Mouse (Mus musculus): Measurements from ENCODE around the gene Thnsl1. TPM values are rescaled to one million over a fixed set of nuclear protein-coding genes. Genes with fewer than 3 reads are reported as not detected.
A peak's percentile ranks its signal among the peaks of the same experiment; 100 is the strongest.

Gene Thnsl1
- 6.0 and 6.3 TPM in 2 replicates for polyA plus RNA-seq (2015; fragmentation: Nextera tagmentation; extraction: Ambion mirVana)

DNA sequence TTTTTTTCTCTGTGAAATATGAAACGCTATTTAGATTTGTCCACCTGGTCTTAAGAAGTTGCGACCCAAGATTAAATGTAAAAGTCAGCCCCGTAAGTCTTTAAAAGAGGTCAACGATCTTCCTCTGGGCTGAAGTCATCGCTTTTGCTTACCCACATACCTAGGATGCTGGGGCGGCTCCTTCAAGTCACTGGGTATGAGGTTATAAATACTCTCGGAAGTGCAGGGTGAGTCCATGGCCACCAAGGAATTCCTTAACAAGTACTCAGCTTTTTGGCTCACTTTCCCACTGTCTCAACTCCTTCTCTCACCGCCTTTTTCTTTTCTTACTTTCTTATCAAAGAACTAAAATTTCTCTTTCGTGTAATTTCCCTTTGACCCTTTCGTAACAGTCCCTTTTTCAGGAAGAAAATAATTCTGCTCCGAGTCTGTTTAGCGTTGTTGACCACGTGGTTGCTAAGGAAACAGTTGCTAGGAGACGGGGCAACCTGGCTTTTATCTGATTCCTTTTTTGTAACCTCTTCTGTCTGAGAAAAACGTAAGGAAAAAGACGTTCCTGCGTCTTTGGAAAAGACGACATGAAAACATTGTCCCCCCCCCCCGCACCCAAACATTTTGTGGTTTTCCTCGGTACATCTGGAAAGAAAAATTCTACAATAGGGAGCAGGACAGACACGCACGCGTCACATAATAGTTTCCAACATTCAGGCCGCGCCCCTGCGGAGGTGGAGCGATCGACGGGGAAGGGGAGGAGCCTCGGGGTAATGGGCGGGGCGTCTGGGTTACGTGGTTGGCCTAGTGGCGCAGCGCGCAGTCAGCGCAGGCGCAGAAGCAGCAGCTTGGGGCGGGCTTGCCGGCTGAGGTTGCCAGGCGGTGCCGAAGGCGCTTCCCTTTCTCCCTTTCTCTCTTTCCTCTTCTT, at the start of gene Thnsl1, which contains the start of gene Enkur:
Gene Thnsl1, plus strand, starts transcription at position 813 of the 919 bp plus-strand sequence.
Gene Enkur, minus strand, starts transcription at position 454 of the 919 bp plus-strand sequence.
- 1% methylated on average over 43 of the region's 43 CpGs for WGBS
- Histone ChIP-seq H3K36me3 (ENCODE audit: control insufficient read depth, insufficient read depth, low read length) (no peaks in the 10 kb centered on the region), H3K27ac (ENCODE audit: low read length) (peak within 1 kb of the TSS; percentile 42), H3K9ac (ENCODE audit: low read depth, low read length) (peak within 1 kb of the TSS; percentile 68), H3K27me3 (replicated peaks; ENCODE audit: control insufficient read depth, insufficient read depth, low read length) (no peaks in the 10 kb centered on the region), H3K4me1 (ENCODE audit: control insufficient read depth, insufficient read depth, low read length) (no peaks in the 10 kb centered on the region), H3K4me3 (ENCODE audit: low read length) (peak within 1 kb of the TSS; percentile 69), H3K9me3 (ENCODE audit: control insufficient read depth, low read length) (no peaks in the 10 kb centered on the region), H3K4me2 (ENCODE audit: low read depth, low read length) (peak within 1 kb of the TSS; percentile 81)
- ATAC-seq, result peak; percentile 99

DNA sequence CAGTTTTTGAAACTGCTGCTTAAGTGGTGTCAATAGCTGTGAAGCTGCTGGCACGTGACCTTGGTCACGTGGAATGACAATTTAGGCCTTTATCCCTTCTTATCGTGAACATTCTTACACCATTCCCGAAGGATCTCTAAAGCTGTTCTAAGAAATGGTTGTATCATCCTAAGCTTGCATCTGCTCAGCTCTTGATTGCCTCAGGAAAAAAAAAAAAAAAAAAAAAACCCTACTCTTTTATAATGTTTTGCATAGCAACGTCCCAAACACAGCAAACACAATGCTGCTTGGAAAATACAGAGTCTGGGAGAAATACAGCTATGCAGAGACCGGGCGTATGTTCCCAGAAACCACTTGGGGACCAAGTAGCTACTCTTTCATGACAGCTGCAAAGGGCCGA, 41.2 kb upstream of the Thnsl1 start:
- no peaks in the 10 kb centered on the region for H3K4me1 ChIP-seq (ENCODE audit: control insufficient read depth, insufficient read depth, low read length)
- no peak for ATAC-seq
- no peaks in the 10 kb centered on the region for H3K27me3 ChIP-seq (replicated peaks; ENCODE audit: control insufficient read depth, insufficient read depth, low read length)
- no peaks in the 10 kb centered on the region for H3K36me3 ChIP-seq (ENCODE audit: control insufficient read depth, insufficient read depth, low read length)
- 72% methylated on average over 8 of the region's 8 CpGs for WGBS
- H3K4me2 ChIP-seq (ENCODE audit: low read depth, low read length), result no peak overlapping the region
- H3K9me3 ChIP-seq (ENCODE audit: control insufficient read depth, low read length), result no peaks in the 10 kb centered on the region
- no peak overlapping the region for H3K9ac ChIP-seq (ENCODE audit: low read depth, low read length)
- H3K27ac ChIP-seq (ENCODE audit: low read length), result no peak overlapping the region
- H3K4me3 ChIP-seq (ENCODE audit: low read length), result no peak overlapping the region

DNA sequence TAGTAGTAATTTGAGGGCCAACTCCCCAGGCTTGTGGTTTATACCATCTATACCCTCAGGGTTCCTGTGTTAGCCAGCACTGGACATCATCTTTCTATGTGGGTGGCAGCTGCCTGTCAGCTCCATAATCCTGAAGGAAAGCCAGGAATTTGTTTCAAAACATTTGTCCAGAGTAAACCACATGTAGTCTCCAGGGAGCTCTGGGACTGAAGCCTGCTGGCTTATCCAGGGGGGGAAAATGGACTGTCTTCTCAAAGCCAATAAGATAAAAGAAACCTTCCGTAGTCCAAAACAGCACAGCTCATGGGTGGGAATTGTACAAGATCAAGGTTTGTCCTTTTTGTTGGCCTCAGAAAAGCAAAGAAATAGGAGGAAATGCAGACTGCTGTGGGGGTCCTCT, 37.6 kb upstream of the Thnsl1 start:
- Histone ChIP-seq H3K4me1 (ENCODE audit: control insufficient read depth, insufficient read depth, low read length) (no peaks in the 10 kb centered on the region), H3K9me3 (ENCODE audit: control insufficient read depth, low read length) (no peaks in the 10 kb centered on the region), H3K27ac (ENCODE audit: low read length) (no peak overlapping the region), H3K27me3 (replicated peaks; ENCODE audit: control insufficient read depth, insufficient read depth, low read length) (no peaks in the 10 kb centered on the region), H3K9ac (ENCODE audit: low read depth, low read length) (no peak overlapping the region), H3K4me3 (ENCODE audit: low read length) (no peak overlapping the region), H3K4me2 (ENCODE audit: low read depth, low read length) (no peak overlapping the region), H3K36me3 (ENCODE audit: control insufficient read depth, insufficient read depth, low read length) (no peaks in the 10 kb centered on the region)
- WGBS, result 83% methylated on average over 1 of the region's 1 CpGs
- ATAC-seq, result no peak

DNA sequence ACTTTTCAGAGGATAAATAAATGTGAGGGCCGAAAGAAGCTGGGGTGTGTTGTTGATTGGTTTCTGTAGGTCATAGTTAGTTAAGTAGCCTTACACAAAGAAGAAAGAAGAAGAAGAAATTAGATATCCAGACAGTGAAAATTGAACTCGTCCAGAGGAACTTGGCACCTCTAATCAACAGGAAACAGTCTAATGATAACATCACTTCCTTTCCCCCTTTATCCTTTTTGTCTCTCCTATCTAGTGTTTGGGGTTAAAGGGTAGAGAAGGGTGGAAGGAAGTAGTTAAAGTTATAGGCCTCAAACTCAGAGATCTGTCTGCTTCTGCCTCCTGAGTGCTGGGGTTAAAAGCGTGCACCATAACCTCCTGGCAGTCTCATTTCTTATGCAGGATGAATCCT, 32.7 kb upstream of the Thnsl1 start:
- Histone ChIP-seq H3K4me3 (ENCODE audit: low read length) (no peak overlapping the region), H3K27me3 (replicated peaks; ENCODE audit: control insufficient read depth, insufficient read depth, low read length) (no peaks in the 10 kb centered on the region), H3K9me3 (ENCODE audit: control insufficient read depth, low read length) (no peaks in the 10 kb centered on the region), H3K27ac (ENCODE audit: low read length) (no peak overlapping the region), H3K4me1 (ENCODE audit: control insufficient read depth, insufficient read depth, low read length) (no peaks in the 10 kb centered on the region), H3K9ac (ENCODE audit: low read depth, low read length) (no peak overlapping the region), H3K4me2 (ENCODE audit: low read depth, low read length) (no peak overlapping the region), H3K36me3 (ENCODE audit: control insufficient read depth, insufficient read depth, low read length) (no peaks in the 10 kb centered on the region)
- ATAC-seq, result no peak
- 78% methylated on average over 3 of the region's 3 CpGs for WGBS

DNA sequence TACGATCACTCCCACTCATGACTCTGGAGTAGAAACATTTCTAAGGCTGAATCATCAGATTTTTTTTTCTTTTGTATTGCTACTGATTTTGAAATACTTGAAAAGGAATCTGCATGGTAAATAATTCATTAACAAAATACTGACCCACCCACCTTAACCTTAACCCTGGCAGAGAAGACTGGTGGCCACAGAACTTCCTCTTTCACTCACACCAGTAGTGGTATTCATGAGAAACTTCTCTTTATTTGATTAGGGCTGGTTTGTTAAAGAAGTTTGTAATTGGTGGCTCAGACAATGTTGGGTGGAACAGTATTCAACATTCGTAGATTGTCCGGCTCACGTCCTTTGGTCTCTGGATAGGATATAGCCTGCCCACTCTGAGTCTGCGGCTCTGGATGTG, 26.4 kb upstream of the Thnsl1 start:
- Histone ChIP-seq H3K9ac (ENCODE audit: low read depth, low read length) (no peak overlapping the region), H3K4me1 (ENCODE audit: control insufficient read depth, insufficient read depth, low read length) (no peaks in the 10 kb centered on the region), H3K4me3 (ENCODE audit: low read length) (no peak overlapping the region), H3K4me2 (ENCODE audit: low read depth, low read length) (no peak overlapping the region), H3K27me3 (replicated peaks; ENCODE audit: control insufficient read depth, insufficient read depth, low read length) (no peaks in the 10 kb centered on the region), H3K9me3 (ENCODE audit: control insufficient read depth, low read length) (no peaks in the 10 kb centered on the region), H3K36me3 (ENCODE audit: control insufficient read depth, insufficient read depth, low read length) (no peaks in the 10 kb centered on the region), H3K27ac (ENCODE audit: low read length) (no peak overlapping the region)
- 93% methylated on average over 5 of the region's 5 CpGs for WGBS
- no peak for ATAC-seq

DNA sequence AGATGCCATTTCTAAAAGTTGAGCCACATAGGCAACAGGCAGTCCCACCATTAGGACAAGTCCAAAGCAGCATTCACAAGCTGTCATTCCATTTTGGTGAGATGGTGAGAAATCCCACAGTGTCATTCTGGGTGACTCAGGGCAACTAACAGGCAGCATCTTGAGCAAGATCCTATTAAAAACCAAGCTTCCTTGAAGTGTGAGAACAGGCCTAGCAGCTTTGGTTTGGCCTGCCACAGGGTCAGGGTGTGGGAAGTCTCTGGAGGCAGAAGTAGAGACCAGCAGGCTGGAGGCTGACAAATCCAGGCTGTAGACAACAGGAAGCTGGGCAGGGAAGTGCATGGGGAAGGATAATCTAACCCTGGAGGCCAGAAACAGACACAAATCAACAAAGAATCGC, 22.7 kb upstream of the Thnsl1 start:
- ATAC-seq, result no peak
- no peak overlapping the region for H3K4me2 ChIP-seq (ENCODE audit: low read depth, low read length)
- no peaks in the 10 kb centered on the region for H3K36me3 ChIP-seq (ENCODE audit: control insufficient read depth, insufficient read depth, low read length)
- no peaks in the 10 kb centered on the region for H3K9me3 ChIP-seq (ENCODE audit: control insufficient read depth, low read length)
- no peaks in the 10 kb centered on the region for H3K4me1 ChIP-seq (ENCODE audit: control insufficient read depth, insufficient read depth, low read length)
- no peak overlapping the region for H3K4me3 ChIP-seq (ENCODE audit: low read length)
- H3K27ac ChIP-seq (ENCODE audit: low read length), result no peak overlapping the region
- H3K27me3 ChIP-seq (replicated peaks; ENCODE audit: control insufficient read depth, insufficient read depth, low read length), result no peaks in the 10 kb centered on the region
- WGBS, result 62% methylated on average over 1 of the region's 1 CpGs
- H3K9ac ChIP-seq (ENCODE audit: low read depth, low read length), result no peak overlapping the region

DNA sequence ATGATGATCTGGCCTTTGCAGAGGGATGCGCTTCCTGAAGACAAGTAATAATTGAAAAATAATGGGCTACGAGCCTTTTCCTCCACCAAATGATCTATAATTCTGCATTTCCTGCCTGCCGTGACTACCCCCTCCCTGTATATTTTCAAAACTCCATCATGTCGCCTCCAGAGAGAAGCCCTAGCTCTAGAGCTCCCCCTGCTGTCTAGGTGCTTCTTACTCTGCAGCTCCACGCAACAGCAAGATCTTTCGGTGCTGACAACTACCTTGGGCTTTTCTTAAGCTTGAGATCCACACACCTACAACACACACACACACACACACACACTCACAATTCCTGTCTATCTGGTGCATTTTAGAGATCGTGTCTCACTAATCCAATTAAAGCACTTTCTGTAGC, 17.9 kb upstream of the Thnsl1 start:
- Histone ChIP-seq H3K4me2 (ENCODE audit: low read depth, low read length) (no peak overlapping the region), H3K4me3 (ENCODE audit: low read length) (no peak overlapping the region), H3K27ac (ENCODE audit: low read length) (no peak overlapping the region), H3K9ac (ENCODE audit: low read depth, low read length) (no peak overlapping the region), H3K27me3 (replicated peaks; ENCODE audit: control insufficient read depth, insufficient read depth, low read length) (no peaks in the 10 kb centered on the region), H3K9me3 (ENCODE audit: control insufficient read depth, low read length) (no peaks in the 10 kb centered on the region), H3K4me1 (ENCODE audit: control insufficient read depth, insufficient read depth, low read length) (no peaks in the 10 kb centered on the region), H3K36me3 (ENCODE audit: control insufficient read depth, insufficient read depth, low read length) (no peaks in the 10 kb centered on the region)
- 44% methylated on average over 7 of the region's 7 CpGs for WGBS
- no peak for ATAC-seq

DNA sequence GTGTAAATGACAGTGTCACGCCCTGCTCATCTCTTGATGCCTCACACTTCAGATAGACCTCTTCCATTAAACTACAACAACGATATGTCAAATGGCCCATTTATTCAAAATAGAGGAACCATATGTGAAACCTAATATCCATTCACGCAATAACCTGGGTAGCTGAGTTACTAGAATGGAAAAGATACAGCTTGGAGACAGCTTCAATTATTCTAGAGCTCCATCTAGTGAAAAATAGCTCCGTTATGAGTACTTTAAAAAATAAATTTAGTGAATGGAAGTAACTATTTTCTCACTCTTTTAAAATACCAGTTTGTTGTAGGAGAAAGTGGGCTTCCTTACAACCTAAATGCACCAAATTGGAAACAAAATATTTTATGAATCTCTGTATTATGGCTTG, 16.9 kb upstream of the Thnsl1 start:
- Histone ChIP-seq H3K9ac (ENCODE audit: low read depth, low read length) (no peak overlapping the region), H3K4me1 (ENCODE audit: control insufficient read depth, insufficient read depth, low read length) (no peaks in the 10 kb centered on the region), H3K36me3 (ENCODE audit: control insufficient read depth, insufficient read depth, low read length) (no peaks in the 10 kb centered on the region), H3K4me2 (ENCODE audit: low read depth, low read length) (no peak overlapping the region), H3K4me3 (ENCODE audit: low read length) (no peak overlapping the region), H3K27me3 (replicated peaks; ENCODE audit: control insufficient read depth, insufficient read depth, low read length) (no peaks in the 10 kb centered on the region), H3K9me3 (ENCODE audit: control insufficient read depth, low read length) (no peaks in the 10 kb centered on the region), H3K27ac (ENCODE audit: low read length) (no peak overlapping the region)
- 75% methylated on average over 4 of the region's 4 CpGs for WGBS
- ATAC-seq, result no peak

DNA sequence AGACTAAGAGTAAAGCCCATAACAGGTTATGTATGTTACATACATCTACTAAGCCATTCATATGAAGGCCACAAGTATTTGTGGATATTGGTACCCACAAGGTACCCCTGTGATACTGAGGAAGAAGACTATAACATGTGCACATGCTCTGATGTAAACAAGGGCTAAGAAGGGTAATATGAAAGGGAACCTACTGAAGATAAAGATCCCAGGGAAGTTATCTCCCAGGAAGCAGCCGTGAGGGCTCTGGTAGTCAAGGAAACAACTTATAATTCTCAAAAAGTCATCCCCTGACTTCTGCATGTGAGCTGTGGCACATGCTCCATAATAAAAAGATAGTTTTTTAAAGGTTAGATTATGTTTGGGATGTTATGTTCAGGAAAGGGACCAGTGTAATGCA, 14.3 kb upstream of the Thnsl1 start:
- no peak for ATAC-seq
- 55% methylated on average over 1 of the region's 1 CpGs for WGBS
- Histone ChIP-seq H3K4me2 (ENCODE audit: low read depth, low read length) (no peak overlapping the region), H3K27ac (ENCODE audit: low read length) (no peak overlapping the region), H3K4me1 (ENCODE audit: control insufficient read depth, insufficient read depth, low read length) (no peaks in the 10 kb centered on the region), H3K27me3 (replicated peaks; ENCODE audit: control insufficient read depth, insufficient read depth, low read length) (no peaks in the 10 kb centered on the region), H3K9me3 (ENCODE audit: control insufficient read depth, low read length) (no peaks in the 10 kb centered on the region), H3K36me3 (ENCODE audit: control insufficient read depth, insufficient read depth, low read length) (no peaks in the 10 kb centered on the region), H3K9ac (ENCODE audit: low read depth, low read length) (no peak overlapping the region), H3K4me3 (ENCODE audit: low read length) (no peak overlapping the region)
